Mouse (Mus musculus) liver, postnatal 0 days (tissue): Measurements from ENCODE around the gene Uvrag. TPM values are rescaled to one million over a fixed set of nuclear protein-coding genes. Genes with fewer than 3 reads are reported as not detected.
A peak's percentile ranks its signal among the peaks of the same experiment; 100 is the strongest.

Experiments
- ATAC-seq: fragments of 200-750 bp; cut with Nextera tagmentation; 2 replicates; pipeline ENCODE4 v1.8.0; 2017; ENCODE audit warnings: mild to moderate bottlenecking, moderate library complexity
- DNase-seq: peaks from one replicate; pipeline ENCODE4 v3.0.0-alpha.2; 2016
- H3K27ac ChIP-seq: fragments of 300-500 bp; sonication (generic); 2 replicates; pipeline ENCODE4 v1.5.1; 2014; ENCODE audit warnings: antibody characterized with exemption, moderate library complexity, mild to moderate bottlenecking, low read depth
- H3K27me3 ChIP-seq: fragments of 300-500 bp; sonication (generic); 2 replicates; pipeline ENCODE4 v1.6.1; 2014; ENCODE audit warnings: low read length, control low read depth, mixed read lengths; ENCODE audit not compliant: insufficient read depth
- H3K36me3 ChIP-seq: fragments of 300-500 bp; sonication (generic); replicated peaks from 2 replicates; pipeline ENCODE4 v1.6.1; 2014; ENCODE audit warnings: mild to moderate bottlenecking, control low read depth, low read length, moderate library complexity, mixed read lengths; ENCODE audit not compliant: insufficient read depth
- H3K4me1 ChIP-seq: fragments of 300-500 bp; sonication (generic); 2 replicates; pipeline ENCODE4 v1.6.1; 2014; ENCODE audit warnings: antibody characterized with exemption, mild to moderate bottlenecking, control low read depth; ENCODE audit not compliant: insufficient read depth
- H3K4me2 ChIP-seq: fragments of 300-500 bp; sonication (generic); 2 replicates; pipeline ENCODE4 v1.6.1; 2014; ENCODE audit warnings: low read depth, mild to moderate bottlenecking, low read length, moderate library complexity, mixed read lengths
- H3K4me3 ChIP-seq: fragments of 300-500 bp; sonication (generic); 2 replicates; pipeline ENCODE4 v1.5.1; 2014; ENCODE audit warnings: low read depth, low read length
- H3K9ac ChIP-seq: fragments of 300-500 bp; sonication (generic); replicated peaks from 2 replicates; pipeline ENCODE4 v1.6.1; 2014; ENCODE audit warnings: mild to moderate bottlenecking, moderate library complexity
- H3K9me3 ChIP-seq: fragments of 300-500 bp; sonication (generic); 2 replicates; pipeline ENCODE4 v1.6.1; 2016; ENCODE audit warnings: mild to moderate bottlenecking, control low read depth, low read length, mixed read lengths
- CTCF ChIP-seq: sonication (generic); IDR thresholded peaks from 2 replicates; pipeline ENCODE4 v1.5.1; 2016; ENCODE audit warnings: antibody characterized with exemption, low read depth
- EP300 ChIP-seq: IDR thresholded peaks from 2 replicates; pipeline ENCODE4 v1.6.1; 2016; ENCODE audit warnings: antibody characterized with exemption, low read depth, mild to moderate bottlenecking
- WGBS: fragments of 180-500 bp; shearing (Covaris S2); extraction: QIAGEN DNeasy Blood & Tissue Kit; methylation state at CpG from one replicate; pipeline ENCODE4 v1.1.7; 2014; ENCODE audit not compliant: insufficient replicate concordance; 5-methylcytosine and 5-hydroxymethylcytosine counted together
- polyA plus RNA-seq: library from polyadenylated mRNA; unstranded; fragments of >200 nt; fragmentation: Nextera tagmentation; extraction: Ambion mirVana; gene quantifications from 2 replicates; pipeline ENCODE4 v1.2.1, GENCODE M21; 2015

The Uvrag gene
- polyA plus RNA-seq: 9.4 and 11.9 TPM in 2 replicates

DNA sequence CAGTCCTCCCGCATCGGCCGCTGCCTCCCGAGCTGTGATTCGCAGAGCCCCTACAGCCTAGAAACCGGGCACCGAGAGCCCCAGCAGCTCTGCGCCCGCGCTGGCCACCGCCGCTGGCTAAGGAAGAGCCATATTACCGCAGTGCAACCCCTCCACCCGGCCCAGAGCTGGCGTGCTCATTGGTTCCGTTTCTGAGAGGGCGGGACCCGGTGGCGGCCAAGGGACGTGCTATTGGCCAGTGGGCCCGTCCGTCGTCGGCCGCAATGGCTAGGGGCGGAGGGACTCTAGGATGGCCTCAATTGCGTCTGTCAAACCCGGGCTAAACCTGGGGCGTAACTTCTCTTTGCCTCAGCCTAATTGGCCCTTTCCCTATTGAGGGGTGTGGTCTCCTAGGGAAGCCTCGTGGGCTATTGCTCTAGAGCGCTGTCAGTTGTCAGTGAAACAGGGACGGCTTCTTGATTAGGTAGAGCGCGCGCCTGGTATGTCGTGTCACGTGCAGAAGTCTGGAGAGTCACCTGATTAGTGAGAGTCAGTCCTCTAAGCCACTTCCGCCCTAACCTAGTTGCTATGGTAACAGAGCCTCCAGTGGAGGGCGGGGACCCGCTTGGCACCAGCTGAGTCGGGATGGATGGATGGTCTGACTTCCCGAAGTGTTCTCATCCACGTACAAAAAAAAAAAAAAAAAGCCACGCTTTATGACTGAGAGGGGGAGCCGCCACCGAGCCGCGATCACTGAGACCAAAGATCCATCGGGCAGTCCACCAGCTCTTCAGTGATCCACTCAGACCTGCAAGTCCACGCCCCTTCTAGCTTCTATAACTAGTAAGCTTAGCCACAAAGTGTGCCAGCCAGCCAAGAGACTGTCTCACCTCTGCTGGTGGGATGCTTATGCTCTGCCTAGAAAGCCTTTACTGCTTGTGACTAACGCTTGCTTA is at the start of gene Uvrag:
Uvrag (minus strand) TSS at position 158 of the 935 bp plus-strand sequence.
- TF ChIP-seq CTCF: no peak
- TF ChIP-seq EP300: no peak; the same call in 1 of the 2 replicates
- peaks cover 52% of the 10 kb centered on the region for H3K4me1 ChIP-seq
- WGBS: 1% methylated on average over 50 of the region's 51 CpGs
- DNase-seq (peak; percentile 97), ATAC-seq (peak; percentile 94)
- H3K36me3 ChIP-seq: peaks cover 5% of the 10 kb centered on the region
- no peaks in the 10 kb centered on the region for H3K9me3 ChIP-seq
- peak within 1 kb of the TSS; percentile 97 for H3K27ac ChIP-seq
- H3K4me2 ChIP-seq: peak within 1 kb of the TSS; percentile 84
- no peaks in the 10 kb centered on the region for H3K27me3 ChIP-seq
- peak within 1 kb of the TSS; percentile 96 for H3K4me3 ChIP-seq
- H3K9ac ChIP-seq: peak within 1 kb of the TSS; percentile 98

DNA sequence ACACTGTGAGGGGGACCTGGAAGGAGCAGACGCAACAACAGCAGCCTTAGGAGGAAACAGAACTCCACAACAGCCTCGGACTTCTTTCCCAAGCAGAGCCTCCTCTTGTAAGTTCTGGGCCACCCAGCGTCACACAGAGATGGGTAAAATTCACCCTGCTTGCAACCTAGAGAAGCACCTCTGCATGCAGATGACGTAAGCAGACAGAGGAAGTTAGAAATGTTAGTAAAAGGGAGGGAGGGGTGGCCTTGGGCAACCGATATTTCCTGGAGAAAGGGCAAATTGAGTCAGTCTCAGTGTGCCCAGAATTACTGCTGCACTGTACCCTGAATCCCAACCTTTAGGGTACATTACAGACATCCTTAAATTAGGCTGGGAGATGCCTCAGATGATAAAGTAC is 48.9 kb upstream of the Uvrag start:
- no peak for ATAC-seq
- no peaks in the 10 kb centered on the region for H3K9me3 ChIP-seq
- 35% methylated on average over 5 of the region's 5 CpGs for WGBS
- H3K36me3 ChIP-seq: no peaks in the 10 kb centered on the region
- DNase-seq: no peak
- no peak overlapping the region for H3K9ac ChIP-seq
- H3K4me2 ChIP-seq: peak overlapping the region; percentile 20; the same call in 1 of the 2 replicates
- H3K27me3 ChIP-seq: no peaks in the 10 kb centered on the region
- H3K4me1 ChIP-seq: peaks cover 47% of the 10 kb centered on the region
- H3K4me3 ChIP-seq: no peak overlapping the region
- TF ChIP-seq CTCF (no peak), EP300 (no peak)
- peak overlapping the region; percentile 76 for H3K27ac ChIP-seq

DNA sequence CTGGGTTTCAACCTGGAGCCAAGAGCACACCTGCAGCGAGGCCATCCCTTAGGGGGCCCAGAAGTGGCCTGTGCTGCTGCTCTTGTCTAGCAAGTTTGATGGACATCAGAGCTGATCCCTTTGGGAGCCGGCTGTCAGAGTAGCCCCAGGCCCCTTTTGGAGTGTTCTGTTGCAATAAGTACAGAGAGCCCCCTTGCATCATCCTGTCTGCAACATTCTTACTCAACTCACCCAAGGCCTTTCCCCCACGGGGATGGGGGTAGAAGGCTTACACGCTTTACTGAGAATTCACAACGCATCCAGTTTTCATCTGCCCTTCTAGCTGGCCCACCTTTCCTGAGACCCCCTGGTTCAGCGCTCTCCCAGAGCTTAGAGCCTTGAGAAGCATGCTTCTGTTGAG is 47.7 kb upstream of the Uvrag start:
- WGBS: 46% methylated on average over 6 of the region's 6 CpGs
- peak overlapping the region; percentile 20 for H3K4me2 ChIP-seq
- H3K36me3 ChIP-seq: no peaks in the 10 kb centered on the region
- peak overlapping the region; percentile 76 for H3K27ac ChIP-seq
- ATAC-seq: peak; percentile 73
- peak; percentile 50 for DNase-seq
- no peaks in the 10 kb centered on the region for H3K27me3 ChIP-seq
- H3K9ac ChIP-seq: 0 out of 2 replicates have a peak overlapping the region, but pooled peaks have one; percentile 3
- TF ChIP-seq EP300 (0 out of 2 replicates have a peak, but pooled peaks have one; percentile 34), CTCF (no peak)
- no peaks in the 10 kb centered on the region for H3K9me3 ChIP-seq
- H3K4me1 ChIP-seq: peaks cover 47% of the 10 kb centered on the region
- no peak overlapping the region for H3K4me3 ChIP-seq

DNA sequence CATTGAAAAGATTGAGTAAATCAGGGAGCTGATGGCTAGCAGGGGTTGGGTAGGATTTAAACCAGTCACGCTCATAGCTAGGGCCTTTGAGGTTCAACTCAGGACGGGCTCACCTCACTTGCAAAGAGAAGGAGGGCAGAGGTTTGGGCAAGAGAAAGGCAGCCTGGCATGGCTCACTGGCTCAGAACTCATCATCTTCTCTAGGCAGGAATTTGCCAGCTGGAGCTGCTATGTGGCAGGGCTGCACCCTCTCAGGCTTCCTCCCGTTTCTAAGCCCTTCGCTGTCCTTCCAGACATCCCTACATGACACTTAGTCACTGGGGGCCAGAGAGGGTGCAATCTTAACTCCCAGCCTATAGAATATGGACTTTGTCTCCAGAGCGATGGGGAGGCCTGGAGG is 46.5 kb upstream of the Uvrag start:
- TF ChIP-seq EP300 (no peak), CTCF (no peak)

DNA sequence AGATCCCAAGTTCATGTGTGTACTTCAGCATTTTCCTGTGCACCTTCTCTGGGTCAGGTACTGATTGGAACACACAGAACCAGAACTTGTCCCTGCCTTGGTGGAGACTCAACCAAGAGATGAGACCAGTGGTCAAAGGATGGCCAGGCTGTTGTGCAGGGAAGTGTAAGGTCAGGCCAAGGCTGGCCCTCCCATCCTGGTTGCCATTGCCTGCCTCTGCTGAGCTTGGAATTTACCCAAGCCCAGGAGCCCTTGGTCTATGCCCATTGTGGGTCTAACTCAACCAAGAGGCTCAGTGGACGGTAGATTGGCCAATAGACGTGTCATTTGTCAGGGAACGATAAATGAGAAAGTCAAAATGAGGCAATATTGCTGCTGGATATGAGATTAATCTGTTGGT is 44.5 kb upstream of the Uvrag start:
- Histone ChIP-seq H3K4me3 (no peak overlapping the region), H3K4me2 (no peak overlapping the region), H3K27ac (no peak overlapping the region), H3K36me3 (no peaks in the 10 kb centered on the region), H3K4me1 (peaks cover 44% of the 10 kb centered on the region), H3K27me3 (no peaks in the 10 kb centered on the region), H3K9ac (no peak overlapping the region), H3K9me3 (no peaks in the 10 kb centered on the region)
- no peak for ATAC-seq
- TF ChIP-seq CTCF: no peak
- TF ChIP-seq EP300: no peak
- 79% methylated on average over 3 of the region's 3 CpGs for WGBS
- no peak for DNase-seq

More for the DNA sequence above, 46.5 kb upstream of the Uvrag start:
- Histone ChIP-seq H3K27me3 (no peaks in the 10 kb centered on the region), H3K4me2 (no peak overlapping the region), H3K9ac (no peak overlapping the region), H3K27ac (0 out of 2 replicates have a peak overlapping the region, but pooled peaks have one; percentile 1), H3K9me3 (no peaks in the 10 kb centered on the region), H3K4me3 (no peak overlapping the region), H3K36me3 (no peaks in the 10 kb centered on the region), H3K4me1 (peaks cover 51% of the 10 kb centered on the region)
- DNase-seq (no peak), ATAC-seq (no peak)
- WGBS: 80% methylated on average over 5 of the region's 5 CpGs

DNA sequence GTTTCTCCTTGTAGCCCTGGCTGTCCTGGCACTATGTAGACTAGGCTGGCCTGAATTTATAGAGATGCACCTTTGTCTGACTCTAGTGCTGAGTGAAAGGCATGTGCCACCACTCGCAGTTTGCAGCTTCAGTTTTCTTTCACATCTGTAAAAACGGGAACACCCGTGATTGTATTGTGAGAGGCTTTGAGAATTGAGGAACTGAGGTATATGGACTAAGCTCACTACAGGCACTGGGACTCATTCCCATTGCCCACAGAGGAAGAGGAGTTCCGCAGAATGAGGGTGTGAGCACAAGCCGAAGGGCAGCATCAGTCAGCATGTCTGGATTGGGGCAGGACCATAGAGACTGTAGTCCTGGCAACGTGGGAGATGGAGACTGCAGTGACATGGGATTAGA is 42.8 kb upstream of the Uvrag start:
- no peak overlapping the region for H3K9ac ChIP-seq
- H3K36me3 ChIP-seq: no peaks in the 10 kb centered on the region
- H3K27me3 ChIP-seq: no peaks in the 10 kb centered on the region
- WGBS: 36% methylated on average over 6 of the region's 6 CpGs
- no peak overlapping the region for H3K27ac ChIP-seq
- ATAC-seq (no peak), DNase-seq (no peak)
- H3K4me3 ChIP-seq: no peak overlapping the region
- no peaks in the 10 kb centered on the region for H3K9me3 ChIP-seq
- peak overlapping the region; percentile 86 for H3K4me2 ChIP-seq
- H3K4me1 ChIP-seq: peaks cover 30% of the 10 kb centered on the region
- TF ChIP-seq CTCF (no peak), EP300 (no peak)
